Mouse (Mus musculus): ENCODE data around the gene Kdm4a. TPM values are rescaled to one million over a fixed set of nuclear protein-coding genes. Genes with fewer than 3 reads are reported as not detected.

The Kdm4a gene
- polyA plus RNA-seq (2016; fragmentation: Nextera tagmentation; extraction: Ambion mirVana), result 26.8 and 27.5 TPM in 2 replicates

DNA sequence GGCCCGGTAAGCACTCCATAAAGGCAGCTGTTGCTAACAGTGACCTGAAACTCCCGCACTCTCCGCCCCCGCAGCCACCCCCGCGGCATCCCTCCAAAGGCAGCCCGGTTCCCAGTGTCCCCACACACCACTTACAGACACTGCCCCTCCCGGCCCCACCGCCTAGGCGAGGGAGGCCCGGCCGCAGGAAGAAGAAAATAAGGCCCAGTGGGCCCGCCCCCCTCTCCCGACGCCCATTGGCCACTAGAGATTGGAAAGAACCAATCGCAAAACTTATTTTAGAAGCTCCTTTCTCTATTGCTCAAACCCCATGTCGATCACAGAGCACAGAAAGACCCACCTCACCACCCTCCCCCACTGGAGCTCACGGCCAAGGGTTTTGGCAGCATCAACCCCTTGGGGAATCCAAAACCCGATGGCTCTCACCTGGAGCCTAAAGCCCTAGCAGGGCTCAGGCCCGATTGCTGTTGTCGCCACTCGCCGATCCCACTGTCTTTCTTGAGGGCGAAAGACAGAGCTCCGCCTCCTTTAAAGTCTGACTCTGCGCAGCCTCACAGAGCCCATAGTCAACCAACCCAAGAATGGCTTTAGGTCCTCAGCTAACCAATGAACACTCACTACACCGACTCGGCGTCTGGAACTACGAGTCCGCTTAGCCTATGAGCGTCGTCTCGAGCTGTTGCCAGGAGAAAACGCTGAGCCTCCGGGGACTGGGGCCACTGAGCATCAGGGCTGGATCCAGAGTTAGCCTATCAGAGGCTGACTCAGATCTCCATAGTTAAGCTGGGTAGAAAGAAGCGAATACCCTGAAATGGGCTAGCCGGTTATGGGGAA lies at the start of gene Kdm4a:
Gene Kdm4a, minus strand, starts transcription at position 577 of the 834 bp plus-strand sequence.
- Histone ChIP-seq H3K4me2 (peak within 1 kb of the TSS; percentile 84), H3K27ac (ENCODE audit: poor library complexity, severe bottlenecking) (peak within 1 kb of the TSS; percentile 96), H3K4me1 (replicated peaks) (peaks cover 13% of the 10 kb centered on the region), H3K9ac (peak within 1 kb of the TSS; percentile 87), H3K36me3 (peaks cover 28% of the 10 kb centered on the region), H3K9me3 (replicated peaks) (no peaks in the 10 kb centered on the region), H3K27me3 (replicated peaks) (no peaks in the 10 kb centered on the region), H3K4me3 (peak within 1 kb of the TSS; percentile 85)
- ATAC-seq (ENCODE audit: insufficient number of reproducible peaks, low FRiP score), result peak; percentile 99
- under 1% methylated on average over 38 of the region's 38 CpGs for WGBS

GRCm38 (mm10) chr4:118229035-118229770 lies 49.4 kb upstream of the Kdm4a start:
- WGBS, result 74% methylated on average over 6 of the region's 6 CpGs

GRCm38 (mm10) chr4:118227398-118227797 lies 47.6 kb upstream of the Kdm4a start:
- Histone ChIP-seq H3K4me1 (replicated peaks) (no peaks in the 10 kb centered on the region), H3K27me3 (replicated peaks) (no peaks in the 10 kb centered on the region), H3K36me3 (peaks cover 98% of the 10 kb centered on the region), H3K27ac (ENCODE audit: poor library complexity, severe bottlenecking) (no peak overlapping the region), H3K4me2 (no peak overlapping the region), H3K9me3 (replicated peaks) (no peaks in the 10 kb centered on the region), H3K9ac (no peak overlapping the region), H3K4me3 (no peak overlapping the region)
- 85% methylated on average over 12 of the region's 12 CpGs for WGBS
- no peak for ATAC-seq (ENCODE audit: insufficient number of reproducible peaks, low FRiP score)

More at GRCm38 (mm10) chr4:118229035-118229770, 49.4 kb upstream of the Kdm4a start:
- Histone ChIP-seq H3K4me1 (replicated peaks) (peaks cover 11% of the 10 kb centered on the region), H3K4me3 (no peak overlapping the region), H3K27ac (ENCODE audit: poor library complexity, severe bottlenecking) (no peak overlapping the region), H3K4me2 (no peak overlapping the region), H3K36me3 (peaks cover 92% of the 10 kb centered on the region), H3K27me3 (replicated peaks) (no peaks in the 10 kb centered on the region), H3K9ac (no peak overlapping the region), H3K9me3 (replicated peaks) (no peaks in the 10 kb centered on the region)
- ATAC-seq (ENCODE audit: insufficient number of reproducible peaks, low FRiP score), result no peak

GRCm38 (mm10) chr4:118221261-118221660 lies 41.4 kb upstream of the Kdm4a start:
- Histone ChIP-seq H3K36me3 (peaks cover 93% of the 10 kb centered on the region), H3K27ac (ENCODE audit: poor library complexity, severe bottlenecking) (no peak overlapping the region), H3K4me1 (replicated peaks) (no peaks in the 10 kb centered on the region), H3K9ac (no peak overlapping the region), H3K9me3 (replicated peaks) (no peaks in the 10 kb centered on the region), H3K4me3 (no peak overlapping the region), H3K4me2 (no peak overlapping the region), H3K27me3 (replicated peaks) (no peaks in the 10 kb centered on the region)
- WGBS, result 76% methylated on average over 7 of the region's 7 CpGs
- no peak for ATAC-seq (ENCODE audit: insufficient number of reproducible peaks, low FRiP score)

DNA sequence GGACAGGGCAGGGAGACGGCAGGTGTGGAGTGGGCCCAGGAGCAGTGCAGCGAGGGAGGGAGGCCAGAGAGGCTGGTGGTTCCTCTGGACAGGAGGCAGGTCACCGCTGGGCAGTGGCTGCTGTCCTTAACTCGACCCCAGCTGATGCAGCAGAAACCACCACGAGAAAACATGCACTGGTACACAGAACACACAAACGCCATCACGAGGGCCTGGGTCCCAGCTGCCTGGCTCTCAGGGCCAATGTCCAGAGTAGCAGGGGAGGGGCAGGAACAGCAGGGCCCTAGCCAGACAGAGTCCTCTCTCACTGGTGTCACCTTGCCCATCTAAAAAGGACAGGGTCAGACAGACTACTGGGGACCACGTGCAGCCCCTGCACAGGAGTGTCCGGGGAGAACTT lies 40.9 kb upstream of the Kdm4a start:
- no peak overlapping the region for H3K4me3 ChIP-seq
- no peak overlapping the region for H3K27ac ChIP-seq (ENCODE audit: poor library complexity, severe bottlenecking)
- 83% methylated on average over 9 of the region's 9 CpGs for WGBS
- H3K9me3 ChIP-seq (replicated peaks), result no peaks in the 10 kb centered on the region
- H3K9ac ChIP-seq, result no peak overlapping the region
- no peak overlapping the region for H3K4me2 ChIP-seq
- no peaks in the 10 kb centered on the region for H3K27me3 ChIP-seq (replicated peaks)
- peaks cover 93% of the 10 kb centered on the region for H3K36me3 ChIP-seq
- ATAC-seq (ENCODE audit: insufficient number of reproducible peaks, low FRiP score), result no peak
- no peaks in the 10 kb centered on the region for H3K4me1 ChIP-seq (replicated peaks)

GRCm38 (mm10) chr4:118219487-118219886 lies 39.6 kb upstream of the Kdm4a start:
- H3K36me3 ChIP-seq, result peaks cover 93% of the 10 kb centered on the region
- H3K9ac ChIP-seq, result no peak overlapping the region
- H3K4me2 ChIP-seq, result no peak overlapping the region
- no peak for ATAC-seq (ENCODE audit: insufficient number of reproducible peaks, low FRiP score)
- no peak overlapping the region for H3K27ac ChIP-seq (ENCODE audit: poor library complexity, severe bottlenecking)
- WGBS, result 89% methylated on average over 6 of the region's 6 CpGs
- no peaks in the 10 kb centered on the region for H3K4me1 ChIP-seq (replicated peaks)
- H3K27me3 ChIP-seq (replicated peaks), result no peaks in the 10 kb centered on the region
- H3K4me3 ChIP-seq, result no peak overlapping the region
- no peaks in the 10 kb centered on the region for H3K9me3 ChIP-seq (replicated peaks)

GRCm38 (mm10) chr4:118218521-118218920 lies 38.7 kb upstream of the Kdm4a start:
- Histone ChIP-seq H3K4me3 (no peak overlapping the region), H3K4me2 (no peak overlapping the region), H3K4me1 (replicated peaks) (no peaks in the 10 kb centered on the region), H3K27me3 (replicated peaks) (no peaks in the 10 kb centered on the region), H3K36me3 (peaks cover 93% of the 10 kb centered on the region), H3K9me3 (replicated peaks) (no peaks in the 10 kb centered on the region), H3K27ac (ENCODE audit: poor library complexity, severe bottlenecking) (no peak overlapping the region), H3K9ac (no peak overlapping the region)
- no peak for ATAC-seq (ENCODE audit: insufficient number of reproducible peaks, low FRiP score)
- WGBS, result 85% methylated on average over 5 of the region's 5 CpGs

DNA sequence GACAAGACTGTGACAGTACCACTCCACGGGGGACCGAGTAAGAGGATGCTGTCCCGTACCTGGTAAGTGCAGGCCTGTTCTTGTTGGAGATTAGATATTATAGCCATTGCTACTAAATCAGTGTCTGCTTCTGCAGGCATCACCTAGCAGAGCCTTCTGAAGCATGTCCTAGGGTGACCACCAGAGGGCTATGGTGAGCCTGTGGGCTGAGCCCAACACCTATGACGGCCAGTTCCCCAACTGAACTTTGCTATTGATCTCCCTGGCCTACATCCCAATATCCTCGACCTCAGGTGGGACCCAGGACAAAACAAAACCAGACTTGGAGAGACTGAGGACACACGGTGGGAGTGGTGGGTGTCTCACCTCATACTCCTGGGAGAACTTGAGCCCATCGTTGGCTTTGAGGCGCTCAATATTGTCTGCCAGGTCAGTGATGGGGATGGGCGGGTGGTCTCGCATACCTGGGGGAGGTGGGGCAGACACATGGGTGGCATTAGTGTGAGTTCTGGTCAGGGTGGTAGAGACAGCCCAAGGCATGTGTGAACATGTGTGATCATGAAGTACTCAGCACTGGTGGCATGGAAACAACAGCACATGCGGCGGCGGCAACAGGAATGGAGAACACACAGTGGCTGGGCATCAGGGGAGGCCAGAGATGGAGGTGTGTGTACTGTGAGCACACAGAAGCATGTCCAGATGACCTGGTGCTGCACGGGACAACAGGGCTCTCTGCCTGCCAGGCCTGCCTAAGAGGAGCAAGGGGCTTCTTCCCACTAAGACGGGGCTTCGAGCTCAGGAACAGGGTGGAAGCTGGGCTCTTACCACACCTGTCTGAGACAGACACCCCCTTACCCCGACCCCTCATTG lies 37.1 kb upstream of the Kdm4a start:
- no peak overlapping the region for H3K4me3 ChIP-seq
- H3K36me3 ChIP-seq, result peaks cover 96% of the 10 kb centered on the region
- H3K27ac ChIP-seq (ENCODE audit: poor library complexity, severe bottlenecking), result no peak overlapping the region
- 0 out of 2 replicates have a peak, but pooled peaks have one; percentile 13 for ATAC-seq (ENCODE audit: insufficient number of reproducible peaks, low FRiP score)
- no peaks in the 10 kb centered on the region for H3K27me3 ChIP-seq (replicated peaks)
- H3K4me2 ChIP-seq, result no peak overlapping the region
- no peaks in the 10 kb centered on the region for H3K9me3 ChIP-seq (replicated peaks)
- no peaks in the 10 kb centered on the region for H3K4me1 ChIP-seq (replicated peaks)
- no peak overlapping the region for H3K9ac ChIP-seq
- 78% methylated on average over 17 of the region's 17 CpGs for WGBS

DNA sequence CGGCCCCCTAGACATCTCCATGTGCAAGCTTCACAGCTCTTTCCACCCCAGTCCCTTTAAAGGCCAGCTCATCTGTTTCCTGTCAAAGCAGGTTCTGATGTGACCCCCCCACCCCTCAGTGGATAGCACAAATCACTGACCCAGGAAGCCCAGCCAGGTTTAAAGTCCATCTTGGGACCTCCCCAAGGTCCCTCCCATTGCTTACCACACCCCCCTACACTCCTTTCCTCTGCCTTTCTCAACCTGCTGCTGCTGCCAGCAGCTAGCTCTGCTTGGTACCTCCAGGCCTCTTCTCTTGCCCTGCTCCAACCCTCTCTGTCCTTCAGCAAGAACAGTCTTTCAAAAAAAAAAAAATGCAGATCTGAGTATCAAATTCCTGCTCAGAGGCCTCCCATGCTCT lies 35.0 kb upstream of the Kdm4a start:
- H3K4me2 ChIP-seq, result no peak overlapping the region

GRCm38 (mm10) chr4:118206918-118207640 lies 27.2 kb upstream of the Kdm4a start:
- Histone ChIP-seq H3K27me3 (replicated peaks) (no peaks in the 10 kb centered on the region), H3K9ac (no peak overlapping the region), H3K4me3 (no peak overlapping the region), H3K27ac (ENCODE audit: poor library complexity, severe bottlenecking) (no peak overlapping the region), H3K36me3 (peaks cover 43% of the 10 kb centered on the region), H3K4me2 (no peak overlapping the region), H3K4me1 (replicated peaks) (no peaks in the 10 kb centered on the region), H3K9me3 (replicated peaks) (no peaks in the 10 kb centered on the region)
- no peak for ATAC-seq (ENCODE audit: insufficient number of reproducible peaks, low FRiP score)
- WGBS, result 71% methylated on average over 10 of the region's 10 CpGs

More for the DNA sequence above, 35.0 kb upstream of the Kdm4a start:
- Histone ChIP-seq H3K36me3 (peaks cover 96% of the 10 kb centered on the region), H3K9ac (no peak overlapping the region), H3K4me1 (replicated peaks) (no peaks in the 10 kb centered on the region), H3K27me3 (replicated peaks) (no peaks in the 10 kb centered on the region), H3K9me3 (replicated peaks) (no peaks in the 10 kb centered on the region), H3K27ac (ENCODE audit: poor library complexity, severe bottlenecking) (no peak overlapping the region), H3K4me3 (no peak overlapping the region)
- WGBS, result 71% methylated on average over 1 of the region's 1 CpGs
- no peak for ATAC-seq (ENCODE audit: insufficient number of reproducible peaks, low FRiP score)
